8 mouse cellular contexts compared by ENCODE assay signal in genomic region chr13:51643924-51644828, GRCm38 (mm10). TPM values are rescaled to one million over a fixed set of nuclear protein-coding genes. Genes with fewer than 3 reads are reported as not detected.
DNase-seq lines count a peak whose midpoint lies in the region; ATAC-seq and TF ChIP-seq lines count a peak whose summit lies in the region.

No protein-coding gene starts in this region.

- ATAC-seq in lung, embryonic 16.5 days (ENCODE audit: low read depth) = no peak
- 0 out of 2 replicates have a peak, but pooled peaks have one; percentile 0 for ATAC-seq in embryonic facial prominence, embryonic 14.5 days (ENCODE audit: low read depth)
- peak; percentile 1; the same call in 1 of the 2 replicates for ATAC-seq in hindbrain, embryonic 14.5 days (ENCODE audit: low FRiP score)
- ATAC-seq in midbrain, postnatal 0 days (ENCODE audit: low FRiP score) = peak; percentile 22; the same call in 1 of the 2 replicates

- DNase-seq in lung, postnatal 10 days = no peak
- no peak for DNase-seq in embryonic facial prominence, embryonic 14.5 days (ENCODE audit: low spot score)
- no peak for DNase-seq in hindbrain, embryonic 14.5 days (ENCODE audit: low spot score)
- DNase-seq in midbrain, postnatal 0 days (ENCODE audit: low spot score) = no peak
- DNase-seq in adrenal gland, postnatal 25 days = no peak
- no peak for DNase-seq in embryo, embryonic 10.5 days (ENCODE audit: low spot score)
- no peak for DNase-seq in retina, postnatal 1 day

- peak overlapping the region; percentile 90 for H3K4me3 ChIP-seq in lung, embryonic 16.5 days (ENCODE audit: low read length)
- H3K4me3 ChIP-seq in embryonic facial prominence, embryonic 14.5 days (ENCODE audit: low read depth, low read length) = peak overlapping the region; percentile 78
- H3K4me3 ChIP-seq in hindbrain, embryonic 14.5 days (replicated peaks; ENCODE audit: low read length) = peak overlapping the region; percentile 52
- H3K4me3 ChIP-seq in midbrain, postnatal 0 days (ENCODE audit: low read depth, low read length) = peak overlapping the region; percentile 61

- WGBS in lung, embryonic 16.5 days = 43% methylated on average over 20 of the region's 20 CpGs
- WGBS in embryonic facial prominence, embryonic 14.5 days = 44% methylated on average over 20 of the region's 20 CpGs
- WGBS in hindbrain, embryonic 14.5 days = 47% methylated on average over 20 of the region's 20 CpGs
- WGBS in midbrain, postnatal 0 days = 45% methylated on average over 20 of the region's 20 CpGs

- H3K36me3 ChIP-seq in lung, embryonic 16.5 days (ENCODE audit: control insufficient read depth, insufficient read depth, low read length) = no peaks in the 10 kb centered on the region
- no peaks in the 10 kb centered on the region for H3K36me3 ChIP-seq in embryonic facial prominence, embryonic 14.5 days (ENCODE audit: control insufficient read depth, insufficient read depth, low read length)
- no peaks in the 10 kb centered on the region for H3K36me3 ChIP-seq in hindbrain, embryonic 14.5 days (replicated peaks; ENCODE audit: control insufficient read depth, insufficient read depth)
- H3K36me3 ChIP-seq in midbrain, postnatal 0 days (ENCODE audit: insufficient read depth, low read length) = no peaks in the 10 kb centered on the region

- peak overlapping the region; percentile 50 for H3K4me2 ChIP-seq in lung, embryonic 16.5 days (ENCODE audit: low read depth, low read length)
- H3K4me2 ChIP-seq in embryonic facial prominence, embryonic 14.5 days (ENCODE audit: low read depth, low read length) = peak overlapping the region; percentile 62
- peak overlapping the region; percentile 82 for H3K4me2 ChIP-seq in hindbrain, embryonic 14.5 days (replicated peaks)
- H3K4me2 ChIP-seq in midbrain, postnatal 0 days (ENCODE audit: low read depth, low read length, poor library complexity, severe bottlenecking) = peak overlapping the region; percentile 96

- TF ChIP-seq CTCF in midbrain, postnatal 0 days (IDR thresholded peaks at IDR 0.05) = no peak

- peak overlapping the region; percentile 71 for H3K9ac ChIP-seq in lung, embryonic 16.5 days (ENCODE audit: low read length)
- H3K9ac ChIP-seq in embryonic facial prominence, embryonic 14.5 days (ENCODE audit: low read depth, low read length) = peak overlapping the region; percentile 64
- H3K9ac ChIP-seq in hindbrain, embryonic 14.5 days = peak overlapping the region; percentile 61
- peak overlapping the region; percentile 56 for H3K9ac ChIP-seq in midbrain, postnatal 0 days (replicated peaks; ENCODE audit: low read length, poor library complexity, severe bottlenecking)

- H3K4me1 ChIP-seq in lung, embryonic 16.5 days (replicated peaks; ENCODE audit: control insufficient read depth, insufficient read depth, low read length) = peaks cover 31% of the 10 kb centered on the region
- H3K4me1 ChIP-seq in embryonic facial prominence, embryonic 14.5 days (ENCODE audit: control insufficient read depth, insufficient read depth, low read length) = peaks cover 15% of the 10 kb centered on the region; the same call in 1 of the 2 replicates
- 0 out of 2 replicates have a peak, but pooled peaks cover 4% of the 10 kb centered on the region for H3K4me1 ChIP-seq in hindbrain, embryonic 14.5 days (replicated peaks; ENCODE audit: control insufficient read depth, insufficient read depth, low read length)
- no peaks in the 10 kb centered on the region for H3K4me1 ChIP-seq in midbrain, postnatal 0 days (ENCODE audit: insufficient read depth, low read length)

- H3K27me3 ChIP-seq in lung, embryonic 16.5 days (ENCODE audit: control insufficient read depth, insufficient read depth, low read depth, low read length) = no peaks in the 10 kb centered on the region
- H3K27me3 ChIP-seq in embryonic facial prominence, embryonic 14.5 days (replicated peaks; ENCODE audit: control insufficient read depth, insufficient read depth, low read length) = no peaks in the 10 kb centered on the region
- no peaks in the 10 kb centered on the region for H3K27me3 ChIP-seq in hindbrain, embryonic 14.5 days (ENCODE audit: control insufficient read depth, insufficient read depth, low read length)
- H3K27me3 ChIP-seq in midbrain, postnatal 0 days (ENCODE audit: insufficient read depth, low read length) = no peaks in the 10 kb centered on the region

- H3K27ac ChIP-seq in lung, embryonic 16.5 days (ENCODE audit: low read length) = peak overlapping the region; percentile 76
- peak overlapping the region; percentile 9; the same call in 1 of the 2 replicates for H3K27ac ChIP-seq in embryonic facial prominence, embryonic 14.5 days (replicated peaks; ENCODE audit: low read depth, low read length)
- peak overlapping the region; percentile 58 for H3K27ac ChIP-seq in hindbrain, embryonic 14.5 days
- no peak overlapping the region for H3K27ac ChIP-seq in midbrain, postnatal 0 days (ENCODE audit: low read depth, low read length)

- H3K9me3 ChIP-seq in lung, embryonic 16.5 days (ENCODE audit: control insufficient read depth, low read length) = no peaks in the 10 kb centered on the region
- no peaks in the 10 kb centered on the region for H3K9me3 ChIP-seq in embryonic facial prominence, embryonic 14.5 days (ENCODE audit: control insufficient read depth, low read length)
- H3K9me3 ChIP-seq in hindbrain, embryonic 14.5 days (ENCODE audit: control insufficient read depth, low read length) = no peaks in the 10 kb centered on the region
- H3K9me3 ChIP-seq in midbrain, postnatal 0 days (ENCODE audit: low read length) = no peaks in the 10 kb centered on the region

RNA-seq across cellular contexts. Expression of gene Cks2, which starts 0.9 kb away (rescaled TPM):
- 350 and 356 TPM in 2 replicates for polyA plus RNA-seq in lung, embryonic 16.5 days (2015; fragmentation: Nextera tagmentation; extraction: Ambion mirVana)
- polyA plus RNA-seq in embryonic facial prominence, embryonic 14.5 days (2014; fragmentation: Nextera tagmentation; extraction: Ambion mirVana) = 283 and 285 TPM in 2 replicates
- polyA plus RNA-seq in hindbrain, embryonic 14.5 days (2014; fragmentation: Nextera tagmentation; extraction: Ambion mirVana) = 52.4 and 52.6 TPM in 2 replicates
- total RNA-seq in midbrain, postnatal 0 days (2014; rRNA removed) = 16.3 and 23.0 TPM in 2 replicates
- 19.0 and 20.0 TPM in 2 replicates for polyA plus RNA-seq in midbrain, postnatal 0 days (2015; fragmentation: Nextera tagmentation; extraction: Ambion mirVana)
- total RNA-seq in adrenal gland, postnatal 25 days (2021) = 19.5 and 20.8 TPM in 2 replicates

RNA-seq across cellular contexts. Expression of gene Secisbp2, which starts 7.3 kb away (rescaled TPM):
- 27.5 and 28.3 TPM in 2 replicates for polyA plus RNA-seq in lung, embryonic 16.5 days (2015; fragmentation: Nextera tagmentation; extraction: Ambion mirVana)
- polyA plus RNA-seq in embryonic facial prominence, embryonic 14.5 days (2014; fragmentation: Nextera tagmentation; extraction: Ambion mirVana) = 30.8 and 31.4 TPM in 2 replicates
- 27.2 and 28.3 TPM in 2 replicates for polyA plus RNA-seq in hindbrain, embryonic 14.5 days (2014; fragmentation: Nextera tagmentation; extraction: Ambion mirVana)
- 15.2 and 15.7 TPM in 2 replicates for total RNA-seq in midbrain, postnatal 0 days (2014; rRNA removed)
- 16.7 and 19.4 TPM in 2 replicates for polyA plus RNA-seq in midbrain, postnatal 0 days (2015; fragmentation: Nextera tagmentation; extraction: Ambion mirVana)
- 32.4 and 32.8 TPM in 2 replicates for total RNA-seq in adrenal gland, postnatal 25 days (2021)
